Mouse (Mus musculus) MEL (cell line): Measurements from ENCODE around the gene Trpm3.

Experiments used
- CTCF ChIP-seq, 3 experiments: IDR thresholded peaks in 2 of 3; conservative IDR thresholded peaks in 1 of 3; 2 replicates each; pipeline ENCODE4 v1.5.1; 2011 to 2012; ENCODE audit warnings: low read length in 3 of 3, low read depth in 2 of 3, mild to moderate bottlenecking in 2 of 3, improper control_type of control experiment in 1 of 3, inconsistent platforms in 1 of 3, mixed read lengths in 1 of 3, moderate library complexity in 1 of 3; ENCODE audit not compliant: control insufficient read depth in 1 of 3, insufficient read depth in 1 of 3, poor library complexity in 1 of 3, severe bottlenecking in 1 of 3
- TCF12 ChIP-seq: IDR thresholded peaks from 2 replicates; pipeline ENCODE4 v1.6.1; 2014; ENCODE audit warnings: low read depth, mild to moderate bottlenecking, inconsistent platforms, low read length, improper control_type of control experiment, moderate library complexity
- UBTF ChIP-seq: IDR thresholded peaks from 2 replicates; pipeline ENCODE4 v1.6.1; 2012; ENCODE audit warnings: low read depth, mild to moderate bottlenecking, inconsistent platforms, low read length, improper control_type of control experiment, moderate library complexity, borderline replicate concordance; ENCODE audit not compliant: insufficient read depth

DNA sequence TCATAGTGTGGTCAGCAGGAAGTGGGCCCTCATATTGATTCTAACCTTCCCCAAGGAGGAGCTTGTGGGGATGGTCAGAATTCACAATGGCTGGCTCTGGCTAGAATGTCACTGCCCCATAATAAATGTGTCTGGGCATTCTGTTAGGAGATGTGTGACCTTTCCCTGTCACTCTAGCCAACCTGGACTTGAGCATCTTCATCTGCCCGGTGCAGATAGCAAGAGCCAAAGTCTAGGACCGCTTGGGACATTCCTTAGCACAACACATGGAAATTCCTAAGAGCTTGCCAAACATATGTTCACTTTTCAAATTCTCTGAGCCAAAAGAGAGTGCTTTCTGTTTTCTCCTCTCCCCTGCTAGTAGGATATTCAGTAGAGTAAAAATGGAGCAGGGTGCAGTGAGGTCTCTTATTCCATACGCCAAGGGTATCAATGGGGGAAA, 743.8 kb downstream of the Trpm3 start:
- no peak for TF ChIP-seq TCF12
- TF ChIP-seq CTCF (IDR thresholded peaks at IDR 0.05 in 2 of 3, conservative IDR thresholded peaks at IDR 0.05 in 1 of 3; ENCODE audit: control insufficient read depth in 1 of 3, insufficient read depth in 1 of 3, low read depth in 2 of 3, low read length in 3 of 3, poor library complexity in 1 of 3, severe bottlenecking in 1 of 3) = no peak
- TF ChIP-seq UBTF = no peak
